Mouse (Mus musculus) thymus, adult 2 months (tissue): ENCODE measurements around the gene Sun1.

ENCODE experiments used
- CTCF ChIP-seq: fragments of 200-500 bp; IDR thresholded peaks from 2 replicates; pipeline ENCODE4 v1.5.1; 2012; ENCODE audit warnings: mild to moderate bottlenecking, control low read depth, low read length, moderate library complexity, borderline replicate concordance; ENCODE audit not compliant: control insufficient read depth, poor library complexity, insufficient read depth; ENCODE audit errors: extremely low read depth
- POLR2A ChIP-seq: fragments of 200-500 bp; IDR thresholded peaks from 2 replicates; pipeline ENCODE4 v1.6.1; 2012; ENCODE audit warnings: mild to moderate bottlenecking, low read length, control low read depth, moderate library complexity; ENCODE audit not compliant: control insufficient read depth, poor library complexity, insufficient read depth; ENCODE audit errors: extremely low read depth

- no peak for TF ChIP-seq POLR2A
- no peak for TF ChIP-seq CTCF
These were observed 85.9 kb downstream of the Sun1 start for GRCm38 (mm10) chr5:139286142-139286941.
